Mouse (Mus musculus) cerebellum, postnatal 14 days (tissue): ENCODE results near the gene Ttll8.
A peak's percentile ranks its signal among the peaks of the same experiment; 100 is the strongest.

Experiments used
- DNase-seq, 2 experiments: peaks; one replicate each; pipeline ENCODE4 v3.0.0; 2021; ENCODE audit warnings: mixed read lengths in 2 of 2

Gene Ttll8

DNA sequence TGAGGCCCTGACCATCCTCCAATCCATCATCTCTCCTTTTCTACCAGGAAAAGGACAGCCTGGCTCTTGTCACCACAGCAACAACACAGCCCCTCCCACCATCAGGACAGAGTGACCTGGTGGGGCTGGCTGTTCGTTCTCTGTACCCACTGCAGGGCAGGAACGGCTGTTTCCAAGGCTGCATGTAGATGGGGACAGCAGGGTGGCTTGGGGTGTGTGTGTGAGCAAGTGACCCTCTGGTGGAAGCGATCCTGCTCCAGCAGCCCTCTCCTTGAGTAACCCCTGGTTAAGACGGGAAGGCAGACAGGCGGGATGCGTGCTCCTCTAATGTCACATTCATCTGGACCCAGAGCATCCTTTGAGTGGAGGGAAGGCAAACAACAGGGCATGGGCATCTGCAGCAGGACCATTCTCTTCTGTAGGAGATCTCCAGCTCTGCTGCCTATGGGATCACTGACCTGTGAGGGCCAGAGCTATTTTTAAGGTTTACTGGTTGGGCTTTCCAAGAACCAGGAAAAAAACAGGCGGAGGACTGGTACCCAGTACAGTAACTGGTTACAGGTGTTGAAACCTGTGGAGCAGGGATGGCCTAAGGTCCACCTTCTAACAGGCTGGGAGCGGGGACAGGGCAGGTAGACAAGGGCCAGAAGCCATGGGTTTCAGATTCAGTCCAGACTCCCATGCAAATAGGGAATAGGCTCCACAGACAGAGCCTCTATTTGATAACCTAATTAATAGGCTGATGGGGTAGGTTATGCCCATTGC, 94.8 kb downstream of the Ttll8 start:
- peak in 1 of 2 experiments; percentile 35 for DNase-seq

DNA sequence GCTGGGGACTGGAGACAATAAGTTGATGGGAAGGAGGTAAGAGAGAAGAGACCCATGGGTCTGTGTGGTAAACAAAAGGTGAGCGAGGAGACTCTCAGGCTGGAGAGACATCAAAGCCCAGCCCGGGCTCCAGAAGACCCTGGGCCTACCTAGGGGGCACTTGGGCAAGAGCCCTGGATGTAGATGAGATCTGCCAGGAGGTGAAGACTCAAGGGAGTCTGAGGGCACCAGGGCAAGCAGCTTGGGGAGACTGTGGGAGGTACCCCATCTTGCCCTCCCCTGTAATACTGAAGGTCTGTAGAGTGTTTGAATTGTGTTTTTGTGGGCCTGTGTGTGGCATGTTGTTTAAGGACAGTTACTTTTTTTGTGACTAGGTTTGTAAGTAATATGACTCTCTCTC, 95.5 kb downstream of the Ttll8 start:
- DNase-seq: no peak

DNA sequence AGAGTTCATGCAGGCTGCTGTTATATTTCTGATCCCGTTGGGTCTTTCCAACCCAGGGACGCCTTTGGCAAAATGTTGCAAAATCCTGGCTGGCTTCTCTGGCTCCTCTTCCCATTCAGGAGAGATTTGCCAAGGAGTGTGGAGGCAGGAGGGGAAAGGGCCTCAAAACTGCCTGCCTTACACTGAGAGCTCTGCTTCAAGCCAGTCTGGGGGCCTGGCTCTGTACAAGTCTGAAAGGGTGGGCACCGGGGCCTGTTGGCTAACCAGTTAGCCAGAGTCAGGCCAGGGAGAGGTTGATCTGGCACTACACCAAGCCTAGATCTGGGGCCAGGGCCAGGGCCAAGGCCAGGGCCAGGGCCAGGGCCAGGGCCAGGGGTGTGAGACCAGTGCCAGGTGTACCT, 96.1 kb downstream of the Ttll8 start:
- DNase-seq: peak; percentile 84 to 90

DNA sequence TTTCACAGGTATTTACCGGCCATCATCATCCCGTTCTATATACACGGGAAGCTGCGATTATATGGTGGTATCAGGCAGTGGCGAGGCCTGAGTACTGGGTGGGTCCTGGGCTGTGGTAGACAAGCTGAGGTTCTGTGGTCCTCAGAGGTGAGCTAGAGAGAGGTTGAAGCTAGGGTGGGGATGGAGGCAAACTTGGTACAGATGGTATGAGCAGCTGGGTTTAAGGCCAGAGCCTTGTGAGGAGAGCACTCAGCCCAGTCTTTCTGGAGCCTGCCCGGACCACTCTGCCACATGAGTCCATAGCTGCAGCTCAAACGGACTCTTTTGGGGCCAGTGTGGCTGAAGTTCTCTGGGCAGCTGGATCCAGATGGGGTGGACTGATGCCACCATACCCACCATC, 96.9 kb downstream of the Ttll8 start:
- DNase-seq: no peak

DNA sequence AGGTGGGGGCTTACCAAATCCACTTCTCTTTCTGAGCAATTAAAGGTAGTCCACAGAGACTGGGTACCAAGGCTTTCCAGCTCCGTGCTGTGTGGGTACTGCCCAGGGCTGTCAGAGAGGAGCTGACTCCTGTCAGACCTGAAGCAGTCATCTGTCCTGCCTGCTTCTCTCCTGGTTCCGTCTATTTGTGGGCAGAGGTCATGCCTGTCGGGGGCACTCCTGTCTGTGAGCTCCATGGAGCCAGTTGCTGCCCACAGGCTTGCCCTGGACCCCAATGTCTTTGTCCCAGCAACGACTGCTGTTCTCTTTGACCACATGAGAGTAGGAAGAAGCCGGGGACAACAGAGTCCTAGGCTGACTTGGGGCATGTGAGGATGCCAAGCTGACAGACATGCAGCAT, 97.6 kb downstream of the Ttll8 start:
- no peak for DNase-seq

DNA sequence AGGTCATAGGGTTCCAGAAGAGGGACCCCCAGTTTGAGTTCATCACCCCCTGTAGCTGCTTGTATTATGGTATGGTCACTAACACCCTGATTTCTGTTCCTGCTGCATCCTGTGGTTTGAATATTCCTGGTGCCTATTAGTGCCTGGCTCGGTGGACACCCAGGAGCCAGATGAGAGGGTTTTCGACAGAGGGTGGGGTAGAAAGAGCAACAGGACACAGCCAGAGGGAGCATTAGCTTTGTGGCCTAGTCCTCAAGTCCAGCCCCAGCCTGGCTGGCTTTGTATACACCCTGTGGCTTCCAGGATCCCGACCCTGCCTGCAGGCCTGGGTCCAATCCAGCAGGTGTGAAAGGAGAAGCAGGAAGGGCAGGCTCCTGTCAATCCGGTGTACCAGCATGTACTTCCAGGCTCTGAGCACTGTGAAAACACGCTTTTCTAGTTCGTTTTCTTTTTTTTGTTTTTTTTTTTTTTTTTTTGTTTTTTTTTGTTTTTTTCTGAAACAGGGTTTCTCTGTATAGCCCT, 98.3 kb downstream of the Ttll8 start:
- peak in 1 of 2 experiments; percentile 38 for DNase-seq

DNA sequence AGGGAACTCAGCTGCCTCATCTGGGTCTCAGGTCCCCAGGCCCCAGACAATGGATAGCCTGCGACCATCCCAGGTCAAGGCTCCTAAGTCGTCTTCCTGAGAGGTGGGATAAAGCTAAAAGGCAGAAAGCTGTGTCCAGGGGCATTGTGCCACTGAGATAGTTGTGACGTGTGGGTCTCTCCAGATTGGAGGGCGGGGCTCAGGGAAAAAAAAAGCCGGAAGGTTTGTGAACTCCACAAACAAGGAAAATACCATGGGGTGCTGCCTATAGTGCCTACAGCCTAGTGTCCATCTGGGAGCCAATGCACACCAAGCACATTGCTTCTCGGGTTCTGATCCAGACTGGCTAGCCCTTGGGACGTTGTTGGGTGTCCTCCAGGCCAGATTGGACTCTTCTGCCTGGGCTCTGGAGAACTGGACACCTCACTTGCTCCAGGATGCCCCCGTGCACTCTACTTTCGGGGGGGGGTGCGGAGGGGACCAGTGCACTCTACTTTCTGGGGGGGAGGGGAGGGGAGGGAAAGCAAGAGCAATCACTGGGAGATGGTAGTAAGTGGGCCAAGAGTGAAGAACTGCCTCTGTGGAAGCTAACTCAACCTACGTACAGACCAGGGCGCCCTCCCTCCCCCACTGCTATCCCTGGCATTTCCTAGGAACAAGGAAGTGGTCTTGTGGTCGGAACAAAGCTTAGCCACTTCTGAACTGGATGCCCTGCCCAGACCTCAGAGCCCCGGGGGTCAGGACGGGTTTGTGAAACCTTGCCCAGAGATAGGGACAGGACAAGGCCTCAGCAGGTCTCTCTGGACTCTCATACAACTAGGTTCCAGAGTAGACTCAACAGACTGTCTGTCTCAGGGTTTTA, 99.0 kb downstream of the Ttll8 start:
- peak; percentile 51 to 58 for DNase-seq

DNA sequence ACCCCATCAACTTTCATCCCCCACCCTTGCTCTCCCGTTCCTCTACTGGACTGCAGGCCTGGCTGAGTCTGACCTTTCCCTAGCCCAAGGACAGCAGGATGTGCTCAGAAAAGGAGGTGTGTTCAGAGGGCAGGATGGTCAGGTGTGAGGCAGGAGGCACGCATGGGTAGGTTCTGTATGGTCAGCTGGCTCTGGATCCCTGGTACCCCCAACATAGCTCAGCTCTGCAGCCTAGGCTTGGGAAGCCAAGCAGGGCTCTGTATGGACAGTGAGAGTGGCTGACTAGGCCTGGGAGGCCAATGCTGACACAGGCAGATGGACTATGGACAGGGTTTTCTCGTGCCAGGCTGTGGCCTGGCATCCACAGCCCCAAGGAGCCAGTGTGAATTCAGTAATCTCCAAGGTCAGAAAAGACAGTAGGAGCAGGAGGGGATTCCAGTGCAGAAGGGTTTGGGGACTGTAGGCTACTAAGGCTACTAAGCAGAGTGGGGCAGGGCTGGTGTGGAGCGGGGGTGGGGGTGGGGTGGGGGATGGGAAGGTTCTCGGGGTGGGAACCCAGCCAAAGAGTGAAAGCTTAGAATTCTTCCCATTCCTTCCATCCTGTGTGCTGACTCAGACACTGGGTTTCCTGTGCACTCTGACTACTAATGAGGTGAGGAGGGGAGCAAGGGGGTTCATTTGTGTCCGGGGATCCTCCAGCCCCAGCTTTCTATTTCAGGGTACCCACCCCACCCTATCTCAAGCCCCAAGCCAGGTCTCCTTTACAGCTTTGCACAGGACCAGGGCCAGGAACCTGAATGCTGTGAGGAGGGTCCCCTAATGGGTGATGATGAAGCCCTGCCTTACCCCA, 99.9 kb downstream of the Ttll8 start:
- DNase-seq: peak; percentile 63 to 73

DNA sequence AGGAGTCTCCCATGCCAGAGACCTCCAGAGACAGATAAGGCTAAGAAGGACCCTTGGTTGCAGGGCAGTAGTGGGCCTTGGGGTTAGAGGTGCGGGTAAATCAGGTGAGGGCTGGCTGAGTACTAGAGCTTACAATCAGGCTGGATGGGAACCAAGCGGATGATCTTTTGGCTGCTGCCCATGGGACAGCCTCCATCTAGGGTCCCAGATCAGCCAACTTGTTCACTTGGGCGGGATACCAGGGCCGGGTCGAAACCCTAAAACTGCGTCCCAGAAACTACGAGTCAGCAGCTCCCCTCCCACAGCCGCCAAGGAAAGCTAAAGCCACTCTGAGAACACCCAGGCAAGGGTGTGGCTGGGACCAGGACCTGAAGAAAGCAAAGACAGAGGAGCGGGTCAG, 101.1 kb downstream of the Ttll8 start:
- DNase-seq: no peak

DNA sequence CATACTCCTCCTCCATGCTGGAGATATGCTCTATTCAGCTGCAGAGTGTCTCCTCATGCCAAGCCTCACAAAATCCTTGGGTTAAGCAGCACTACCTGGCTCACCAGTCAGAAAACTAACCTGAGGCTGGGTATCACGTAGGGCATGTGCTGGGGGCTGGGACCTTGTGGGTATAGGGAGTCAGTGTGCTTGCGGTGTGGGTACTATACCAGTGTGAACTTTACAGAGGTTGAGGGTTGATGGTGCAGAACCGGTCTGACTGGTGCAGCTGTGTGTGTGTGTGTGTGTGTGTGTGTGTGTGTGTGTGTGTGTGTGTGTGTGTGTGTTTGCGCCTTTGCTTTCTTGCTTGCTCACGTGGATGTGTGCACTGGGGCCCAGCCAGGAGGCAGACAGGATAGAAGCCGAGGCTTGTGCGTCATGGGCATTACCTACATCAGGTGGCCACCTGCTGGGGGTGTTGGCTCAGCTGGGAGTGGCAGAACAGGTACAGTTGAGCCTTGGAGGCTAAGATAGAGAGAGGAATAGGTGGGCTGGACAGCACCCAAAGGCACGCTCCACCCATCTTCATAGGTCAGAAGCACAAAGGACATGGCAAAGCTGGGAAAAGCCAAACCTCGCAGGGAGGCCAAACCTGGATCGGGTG, 102.6 kb downstream of the Ttll8 start:
- no peak for DNase-seq

DNA sequence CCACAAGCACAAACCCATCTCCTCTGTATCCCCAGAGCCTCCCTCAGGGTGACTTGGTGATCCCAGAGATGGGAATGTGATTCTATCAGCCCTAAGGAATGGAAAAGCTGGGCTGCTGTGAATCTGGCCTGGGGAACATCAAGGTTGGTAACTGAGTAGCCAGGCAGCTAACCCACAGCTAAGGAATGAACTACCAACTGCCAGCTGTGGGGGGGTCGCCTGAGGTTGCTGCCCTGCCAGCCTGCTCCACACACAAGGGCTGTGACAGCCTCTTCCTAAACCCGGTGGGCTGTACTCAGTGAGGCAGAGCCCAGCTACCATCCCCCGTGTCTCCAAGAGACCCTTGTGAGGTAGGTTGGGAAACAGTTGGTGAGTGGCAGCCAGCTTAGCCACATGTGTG, 103.1 kb downstream of the Ttll8 start:
- no peak for DNase-seq

DNA sequence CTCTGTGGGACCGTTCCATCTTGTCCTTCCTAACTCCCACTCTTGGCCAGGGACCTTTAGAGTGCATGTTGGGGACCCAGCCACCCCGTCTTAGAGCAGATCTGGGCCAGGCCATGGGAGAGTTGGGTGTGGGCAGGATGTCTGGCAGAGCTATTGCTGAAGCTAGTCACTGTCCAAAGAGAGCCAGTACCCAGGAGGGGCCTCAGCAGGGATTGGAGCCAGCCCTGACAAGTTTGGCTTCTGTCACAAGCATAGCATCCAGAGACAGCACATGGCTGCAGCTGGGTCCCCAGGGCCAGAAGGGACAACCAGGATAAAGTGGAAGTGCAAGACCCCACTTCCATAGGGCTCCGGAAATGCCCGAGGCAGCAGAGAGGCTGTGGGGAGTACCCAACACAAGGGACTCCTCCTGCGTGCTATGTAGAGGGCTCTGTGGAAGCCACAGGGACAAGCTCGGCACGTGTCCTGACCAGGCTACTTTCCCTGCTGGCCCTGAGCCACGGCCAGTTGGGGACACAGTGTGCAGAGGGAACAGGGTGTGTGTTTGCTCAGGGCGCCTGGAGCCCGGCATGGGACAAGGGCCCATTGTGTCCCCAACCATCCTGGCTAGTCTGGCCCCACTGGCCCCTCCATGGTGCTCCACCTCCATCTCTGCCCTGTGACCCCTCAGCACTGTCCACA, 103.9 kb downstream of the Ttll8 start:
- peak; percentile 78 to 79 for DNase-seq

DNA sequence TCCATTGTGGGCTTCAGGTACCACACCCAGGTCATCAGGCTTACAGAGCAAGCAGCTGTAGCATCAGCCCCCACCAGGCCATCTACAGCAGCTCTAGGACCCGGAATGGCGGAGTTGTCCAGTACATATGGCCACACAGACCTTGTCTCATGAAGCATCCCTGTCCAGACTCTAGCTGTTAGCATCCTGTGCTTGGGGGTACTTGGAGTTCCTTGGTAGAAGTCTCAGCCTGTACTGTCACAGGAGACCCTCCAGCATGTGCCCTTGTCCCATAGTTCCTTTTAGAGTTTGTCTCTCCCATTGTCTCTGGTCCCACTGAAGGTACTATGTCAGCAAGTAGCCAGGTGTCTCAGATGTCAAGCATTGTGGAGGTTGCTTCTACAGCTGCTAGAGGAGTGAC, 104.6 kb downstream of the Ttll8 start:
- DNase-seq: no peak

DNA sequence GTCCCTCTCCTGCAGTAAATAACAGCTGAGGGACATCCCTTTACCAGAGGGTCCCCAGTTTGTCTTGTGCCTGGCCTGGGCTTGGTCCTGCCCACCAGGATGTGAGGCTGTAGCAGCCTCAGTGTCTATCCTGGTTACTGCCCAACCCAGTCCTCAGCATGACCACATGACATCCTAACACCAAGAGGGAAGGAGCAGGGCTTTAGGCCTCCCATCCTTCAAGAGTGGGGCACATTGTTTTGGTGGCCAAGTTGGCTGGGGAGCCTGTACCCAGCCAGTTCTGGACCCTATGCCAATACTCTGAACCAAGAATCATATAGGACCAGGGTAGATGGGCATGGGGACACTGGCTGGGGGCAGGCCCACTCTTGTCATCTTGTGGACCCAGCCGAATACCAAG, 105.6 kb downstream of the Ttll8 start:
- DNase-seq: no peak

DNA sequence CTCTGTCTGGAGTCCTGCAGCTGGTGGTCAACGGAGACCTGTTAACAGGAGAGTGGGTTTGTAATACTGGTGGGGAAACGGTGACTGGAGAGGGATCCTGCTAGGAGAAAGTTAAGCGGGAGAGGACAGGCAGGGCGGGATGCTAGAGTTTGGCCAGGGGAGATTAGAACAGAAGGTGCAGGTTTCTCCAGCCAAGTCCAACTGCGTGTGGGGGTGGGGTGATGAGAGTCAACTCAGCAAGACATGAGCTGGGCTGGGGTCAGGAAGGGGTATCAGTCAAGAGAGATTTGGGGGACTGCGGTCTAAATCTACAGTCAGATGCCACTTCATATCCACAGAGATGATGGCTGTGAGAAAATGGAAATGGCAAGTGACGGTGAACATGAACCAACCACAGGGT, 109.3 kb downstream of the Ttll8 start:
- DNase-seq: peak; percentile 78 to 80

DNA sequence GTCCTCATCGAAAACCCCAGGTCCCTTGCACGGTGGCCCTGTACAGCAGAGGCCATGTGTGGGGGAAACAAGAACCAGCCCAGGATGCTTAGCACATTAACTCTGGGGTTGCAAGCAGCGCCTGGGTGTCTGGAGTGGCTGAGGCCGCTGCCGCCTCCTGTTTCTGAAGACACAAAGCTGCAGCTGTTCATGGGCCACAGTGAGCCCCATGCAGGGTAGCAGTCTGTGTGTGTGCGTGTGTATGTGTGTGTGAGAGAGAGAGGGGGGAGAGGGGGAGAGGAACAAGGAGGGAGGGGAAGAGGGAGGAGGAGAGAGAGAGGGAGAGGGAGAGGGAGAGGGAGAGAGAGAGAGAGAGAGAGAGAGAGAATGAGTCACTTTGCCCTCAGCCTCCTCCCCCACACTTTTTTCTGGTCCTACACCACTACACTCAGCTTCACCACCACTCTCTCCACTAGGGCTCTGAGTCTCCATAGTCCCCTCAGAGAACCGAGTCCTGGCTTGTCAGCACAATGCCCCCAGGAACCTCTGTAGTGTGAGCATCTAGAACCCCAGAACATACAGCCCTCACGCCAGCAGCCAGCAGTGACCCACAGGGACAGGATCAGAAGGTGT, 110.6 kb downstream of the Ttll8 start:
- DNase-seq: no peak

DNA sequence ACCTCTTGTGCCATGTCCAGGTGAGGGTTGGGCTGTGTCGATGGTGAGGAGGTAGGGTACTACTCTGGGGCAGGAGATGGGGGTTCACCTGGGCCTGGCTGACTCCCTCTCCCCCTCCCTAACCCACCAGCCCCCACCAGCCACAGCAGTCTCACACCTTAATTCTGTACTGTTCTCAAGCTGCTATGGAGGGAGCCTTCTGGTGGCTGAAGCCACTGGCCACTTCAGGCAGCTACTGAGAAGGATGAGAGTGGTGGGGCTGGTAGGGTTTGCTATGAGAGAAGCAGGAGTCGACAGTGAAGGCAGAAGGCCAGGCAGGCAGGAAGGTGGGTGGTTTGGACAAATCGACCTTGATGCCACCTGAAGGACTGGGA, 111.9 kb downstream of the Ttll8 start:
- peak in 1 of 2 experiments; percentile 60 for DNase-seq

DNA sequence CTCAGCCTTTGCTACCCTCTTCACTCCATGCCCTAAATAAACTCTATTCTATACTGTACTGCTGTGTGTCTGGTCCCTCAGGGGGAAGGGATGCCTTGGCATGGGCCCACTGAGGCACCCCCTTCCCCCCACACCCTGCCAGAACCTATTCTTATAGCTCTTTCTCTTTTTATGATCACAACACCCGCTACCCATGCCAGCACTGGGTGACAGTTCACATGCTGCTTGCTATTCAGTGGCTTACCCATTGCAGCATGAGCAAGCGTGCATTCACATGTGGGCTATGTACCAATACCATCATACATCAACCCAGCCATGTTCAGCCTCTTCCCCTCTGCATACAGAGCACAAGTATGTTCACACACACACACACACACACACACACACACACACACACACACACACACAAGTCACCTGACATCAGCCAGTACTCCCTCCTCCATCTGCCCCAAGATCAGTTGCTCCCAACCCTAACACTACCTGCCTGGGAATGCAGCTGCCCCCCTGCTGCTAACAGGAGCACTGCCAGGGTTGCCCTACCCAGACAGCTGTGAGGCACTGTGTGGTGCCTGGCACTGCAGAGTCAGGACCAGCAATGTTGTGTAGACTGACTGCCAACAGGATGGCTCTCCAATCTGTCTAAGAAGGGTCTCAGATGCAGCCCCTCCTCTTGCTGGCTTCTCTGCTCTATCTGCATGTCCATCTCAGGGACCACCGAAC, 112.5 kb downstream of the Ttll8 start:
- DNase-seq: peak; percentile 96 to 97

DNA sequence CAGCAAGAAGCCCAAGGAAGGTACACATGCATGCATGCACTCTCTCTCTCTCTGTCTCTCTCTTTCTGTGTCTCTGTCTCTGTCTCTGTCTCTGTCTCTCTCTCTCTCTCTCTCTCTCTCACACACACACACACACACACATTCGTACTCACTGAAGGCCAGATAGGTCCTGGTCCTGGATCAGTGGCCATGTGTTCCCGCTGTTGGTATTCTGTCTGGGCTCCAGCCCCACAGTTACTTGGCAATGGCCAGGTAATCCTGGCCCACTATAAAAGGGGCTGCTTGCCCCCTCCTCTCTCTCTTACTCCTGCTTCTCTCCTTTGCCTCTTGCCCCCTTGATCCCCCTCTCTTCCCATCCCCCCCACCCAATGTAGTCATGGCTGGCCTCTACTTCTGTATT, 113.1 kb downstream of the Ttll8 start:
- DNase-seq: peak; percentile 73 to 84
